Mouse (Mus musculus) heart, adult 2 months (tissue): Measurements from ENCODE around the gene Acpp. TPM values are rescaled to one million over a fixed set of nuclear protein-coding genes. Genes with fewer than 3 reads are reported as not detected.

Experiments used
- DNase-seq, 2 experiments: peaks; one replicate each; pipeline ENCODE4 v3.0.0; 2021
- H3K27ac ChIP-seq: fragments of 200-600 bp; 2 replicates; pipeline ENCODE4 v1.8.1; 2022
- H3K27me3 ChIP-seq: fragments of 200-500 bp; 2 replicates; pipeline ENCODE4 v1.6.1; 2012; ENCODE audit warnings: mild to moderate bottlenecking, low read length, inconsistent platforms, mixed read lengths; ENCODE audit not compliant: control insufficient read depth, insufficient read depth
- H3K36me3 ChIP-seq: fragments of 200-500 bp; 2 replicates; pipeline ENCODE4 v1.6.1; 2012; ENCODE audit warnings: low read length, inconsistent platforms; ENCODE audit not compliant: control insufficient read depth, insufficient read depth
- H3K4me1 ChIP-seq: fragments of 200-500 bp; 2 replicates; pipeline ENCODE4 v1.6.1; 2011; ENCODE audit warnings: low read length; ENCODE audit not compliant: control insufficient read depth, insufficient read depth
- H3K4me3 ChIP-seq: fragments of 200-600 bp; 2 replicates; pipeline ENCODE4 v1.8.1; 2022
- H3K79me2 ChIP-seq: fragments of 200-500 bp; replicated peaks from 2 replicates; pipeline ENCODE4 v1.6.1; 2012; ENCODE audit warnings: mild to moderate bottlenecking, inconsistent platforms, low read length, moderate library complexity, mixed read lengths; ENCODE audit not compliant: control insufficient read depth, insufficient read depth
- H3K9ac ChIP-seq: fragments of 200-500 bp; 2 replicates; pipeline ENCODE4 v1.6.1; 2012; ENCODE audit warnings: low read depth, mild to moderate bottlenecking, control low read depth, inconsistent platforms, low read length, mixed read lengths
- CTCF ChIP-seq: fragments of 200-600 bp; IDR thresholded peaks from 2 replicates; pipeline ENCODE4 v1.8.1; 2022; ENCODE audit warnings: antibody characterized with exemption, mild to moderate bottlenecking, moderate library complexity
- EP300 ChIP-seq: fragments of 200-500 bp; IDR thresholded peaks from 2 replicates; pipeline ENCODE4 v1.6.1; 2011; ENCODE audit warnings: low read depth, low read length, control low read depth; ENCODE audit not compliant: insufficient read depth
- POLR2A ChIP-seq: fragments of 200-500 bp; IDR thresholded peaks from 2 replicates; pipeline ENCODE4 v1.6.1; 2011; ENCODE audit warnings: mild to moderate bottlenecking, low read depth, low read length, control low read depth; ENCODE audit not compliant: insufficient read depth
- WGBS: fragments of 180-500 bp; shearing (Covaris S2); methylation state at CpG from one replicate; pipeline ENCODE4 v1.1.7; 2018; 5-methylcytosine and 5-hydroxymethylcytosine counted together
- intact Hi-C: fragments of 180-260 bp; cut with DNase I; formaldehyde crosslinking; loops from one replicate; pipeline ENCODE4 v1.15.1; 2025
- polyA plus RNA-seq: library from polyadenylated mRNA; depleted of rRNA; stranded (reverse); fragments of >200 nt; gene quantifications from 2 replicates; pipeline ENCODE4 v1.2.3, GENCODE M21; 2012
- total RNA-seq, 2 experiments: library from RNA; stranded (reverse); gene quantifications; 2 replicates each; pipeline ENCODE4 v1.2.3; 2021

The Acpp gene
- total and polyA plus RNA-seq, 3 experiments, result 0.23 to 0.41 (median 0.35) TPM

DNA sequence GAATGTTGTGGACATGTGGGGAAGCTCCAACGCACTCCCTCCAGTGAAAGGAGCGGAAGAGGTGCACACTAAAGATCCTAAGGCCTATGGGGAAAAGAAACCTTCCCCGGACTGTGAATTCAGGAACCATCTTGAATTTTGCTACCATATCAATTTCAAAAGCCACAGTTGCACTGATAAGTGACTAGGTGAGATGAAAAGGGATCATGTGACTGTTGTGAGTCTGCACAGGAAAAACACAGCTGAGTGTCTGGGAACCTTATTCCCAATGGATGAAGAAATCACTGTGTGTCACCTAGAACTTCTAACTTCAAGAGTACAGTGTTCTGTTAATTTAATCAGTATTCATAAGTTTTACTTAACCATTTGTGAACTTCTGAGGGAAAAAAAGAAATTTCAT is 84.9 kb downstream of the Acpp start:
- H3K27me3 ChIP-seq, result no peaks in the 10 kb centered on the region
- H3K4me3 ChIP-seq, result no peak overlapping the region
- intact Hi-C loops, result no loop called here
- TF ChIP-seq EP300 (no peak), POLR2A (no peak), CTCF (no peak)
- H3K9ac ChIP-seq, result no peak overlapping the region
- H3K4me1 ChIP-seq, result peaks cover 3% of the 10 kb centered on the region
- peaks cover 5% of the 10 kb centered on the region for H3K36me3 ChIP-seq
- H3K79me2 ChIP-seq, result peaks cover 10% of the 10 kb centered on the region
- WGBS, result 85% methylated on average over 3 of the region's 3 CpGs
- DNase-seq, result no peak
- H3K27ac ChIP-seq, result no peak overlapping the region

GRCm38 (mm10) chr9:104251687-104252086 is 85.9 kb downstream of the Acpp start:
- Histone ChIP-seq H3K4me3 (no peak overlapping the region), H3K79me2 (peaks cover 9% of the 10 kb centered on the region), H3K27ac (no peak overlapping the region), H3K9ac (no peak overlapping the region), H3K27me3 (no peaks in the 10 kb centered on the region), H3K4me1 (peaks cover 3% of the 10 kb centered on the region), H3K36me3 (peaks cover 2% of the 10 kb centered on the region; the same call in 1 of the 2 replicates)
- intact Hi-C loops, result no loop called here
- DNase-seq, result no peak
- 82% methylated on average over 4 of the region's 4 CpGs for WGBS
- no peak for TF ChIP-seq CTCF
- TF ChIP-seq POLR2A, result no peak
- no peak for TF ChIP-seq EP300

- H3K4me3 ChIP-seq, result no peak overlapping the region
- H3K79me2 ChIP-seq, result peaks cover 9% of the 10 kb centered on the region
- H3K36me3 ChIP-seq, result peaks cover 2% of the 10 kb centered on the region; the same call in 1 of the 2 replicates
- H3K9ac ChIP-seq, result no peak overlapping the region
- TF ChIP-seq CTCF (no peak), EP300 (no peak), POLR2A (no peak)
- DNase-seq, result no peak
- intact Hi-C loops, result no loop called here
- H3K27ac ChIP-seq, result no peak overlapping the region
- H3K27me3 ChIP-seq, result no peaks in the 10 kb centered on the region
- peaks cover 3% of the 10 kb centered on the region for H3K4me1 ChIP-seq
- 80% methylated on average over 8 of the region's 8 CpGs for WGBS
Measured at GRCm38 (mm10) chr9:104251111-104251510, 86.4 kb downstream of the Acpp start.

DNA sequence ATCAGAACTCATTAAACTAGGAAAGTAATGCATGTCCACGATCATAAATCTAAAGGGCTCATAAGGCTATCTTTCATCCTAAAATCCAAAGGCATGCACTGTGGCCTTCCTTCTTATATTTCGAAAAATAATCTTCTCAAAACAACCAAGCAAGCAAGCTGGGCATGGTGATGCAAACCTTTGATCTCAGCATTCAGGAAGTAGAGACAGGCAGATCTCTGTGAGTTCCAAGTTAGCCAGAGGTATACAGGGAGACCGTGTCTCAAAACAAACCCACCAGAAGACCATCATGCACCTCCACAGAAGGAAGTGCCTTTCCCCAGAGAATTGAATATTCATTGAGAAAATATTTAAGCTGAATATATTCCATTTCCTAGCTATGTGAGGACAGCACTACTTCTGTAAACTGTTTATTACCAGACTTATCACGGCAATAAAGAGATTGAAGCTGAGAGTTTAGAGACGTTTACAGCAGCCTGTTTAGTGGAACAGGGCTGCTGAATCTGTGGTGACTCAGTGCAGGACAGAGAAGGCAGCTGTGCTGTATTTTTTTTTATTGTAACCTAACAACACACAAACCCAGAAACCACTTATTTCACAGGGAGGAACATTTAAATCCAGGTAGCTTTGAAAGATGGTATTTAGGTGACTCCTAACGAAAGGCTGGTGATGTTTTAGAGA is 90.1 kb downstream of the Acpp start:
- H3K27me3 ChIP-seq, result no peaks in the 10 kb centered on the region
- no peak for DNase-seq
- 61% methylated on average over 6 of the region's 6 CpGs for WGBS
- peaks cover 7% of the 10 kb centered on the region for H3K79me2 ChIP-seq
- no peak overlapping the region for H3K9ac ChIP-seq
- no peaks in the 10 kb centered on the region; the same call in none of the 2 replicates for H3K4me1 ChIP-seq
- intact Hi-C loops, result no loop called here
- no peak for TF ChIP-seq CTCF
- no peak for TF ChIP-seq EP300
- TF ChIP-seq POLR2A, result no peak
- no peak overlapping the region for H3K27ac ChIP-seq
- H3K36me3 ChIP-seq, result peaks cover 2% of the 10 kb centered on the region
- no peak overlapping the region for H3K4me3 ChIP-seq

DNA sequence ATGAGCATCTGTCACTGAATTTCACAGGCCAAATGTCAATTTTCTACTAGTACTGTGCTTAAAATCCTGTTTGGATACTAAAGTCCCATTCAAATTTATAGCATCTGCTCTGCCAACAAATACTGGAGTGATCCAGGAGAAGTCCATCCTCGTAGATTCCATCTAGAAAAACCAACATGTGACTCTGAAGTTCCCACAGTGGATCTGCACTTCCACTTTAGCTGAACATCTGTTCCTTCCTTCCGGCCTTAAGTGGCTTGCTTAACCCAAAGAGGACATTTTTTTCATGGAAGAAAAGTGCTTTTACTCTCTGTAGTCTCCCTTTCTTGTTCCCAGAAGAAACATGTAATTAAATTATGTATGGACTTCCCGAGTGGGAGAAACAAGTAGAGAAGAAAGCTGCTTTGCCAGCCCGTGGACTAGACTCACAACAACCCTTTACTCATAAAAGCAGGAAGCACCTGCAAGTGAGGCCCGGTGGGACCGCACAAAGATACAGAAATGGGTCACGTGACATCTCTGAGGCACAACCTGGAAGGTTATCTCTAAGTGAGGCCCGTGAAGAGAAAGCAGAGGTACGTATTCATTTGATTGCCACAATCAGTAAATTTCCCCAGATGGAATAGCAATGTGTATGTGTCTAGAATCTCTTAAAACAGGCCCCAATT is 93.6 kb downstream of the Acpp start:
- Histone ChIP-seq H3K79me2 (no peaks in the 10 kb centered on the region; the same call in none of the 2 replicates), H3K4me3 (no peak overlapping the region), H3K9ac (no peak overlapping the region), H3K36me3 (peaks cover 2% of the 10 kb centered on the region), H3K27ac (no peak overlapping the region), H3K27me3 (no peaks in the 10 kb centered on the region), H3K4me1 (no peaks in the 10 kb centered on the region; the same call in 1 of the 2 replicates)
- 51% methylated on average over 9 of the region's 9 CpGs for WGBS
- intact Hi-C loops, result no loop called here
- DNase-seq, result no peak
- TF ChIP-seq EP300 (no peak), POLR2A (no peak), CTCF (no peak)

DNA sequence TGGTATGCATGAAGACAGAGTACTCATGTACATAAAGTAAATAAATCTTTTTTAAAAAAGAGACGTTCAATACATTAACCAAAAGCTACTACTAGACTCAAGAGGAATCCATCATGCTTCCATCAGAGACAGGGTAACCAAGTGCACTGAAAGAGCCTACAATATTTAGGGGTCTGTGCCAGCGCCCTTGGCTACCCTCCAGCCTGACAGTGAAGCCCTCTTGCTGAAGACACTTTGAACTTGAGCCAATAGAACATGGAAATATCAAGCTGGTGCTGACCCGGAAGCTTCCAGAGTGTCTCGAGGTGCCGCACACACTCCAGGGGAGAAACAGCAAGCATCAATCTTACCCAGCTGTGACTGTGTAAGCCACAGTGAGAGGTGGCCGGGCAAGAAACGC is 97.4 kb downstream of the Acpp start:
- Histone ChIP-seq H3K36me3 (no peaks in the 10 kb centered on the region; the same call in none of the 2 replicates), H3K79me2 (no peaks in the 10 kb centered on the region; the same call in 1 of the 2 replicates), H3K4me3 (no peak overlapping the region), H3K4me1 (no peaks in the 10 kb centered on the region), H3K27ac (no peak overlapping the region), H3K9ac (no peak overlapping the region), H3K27me3 (no peaks in the 10 kb centered on the region)
- WGBS, result 80% methylated on average over 7 of the region's 7 CpGs
- no peak for TF ChIP-seq POLR2A
- no peak for TF ChIP-seq CTCF
- no peak for TF ChIP-seq EP300
- intact Hi-C loops, result no loop called here
- DNase-seq, result no peak
